23 mouse cellular contexts compared by ENCODE assay signal in the genomic region with DNA sequence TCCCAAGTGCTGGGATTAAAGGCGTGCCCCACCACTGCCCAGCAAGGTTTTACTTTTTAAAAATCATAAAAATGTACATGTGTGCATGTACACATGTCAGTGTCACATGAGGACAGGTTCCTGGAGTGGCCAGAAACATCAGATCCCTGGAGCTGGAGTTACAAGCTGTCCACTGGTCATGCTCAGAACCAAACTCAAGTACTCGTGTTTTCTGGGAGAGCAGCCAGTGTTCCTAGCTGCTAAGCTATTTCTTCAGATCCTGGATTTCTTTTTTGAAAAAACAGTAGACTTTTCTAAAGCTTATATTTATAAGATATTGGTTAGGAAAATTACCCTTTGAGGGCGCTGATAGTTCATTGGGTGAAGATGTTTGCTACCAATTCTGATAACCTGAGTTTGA. TPM values are rescaled to one million over a fixed set of nuclear protein-coding genes. Genes with fewer than 3 reads are reported as not detected.
DNase-seq lines count a peak whose midpoint lies in the region; ATAC-seq and TF ChIP-seq lines count a peak whose summit lies in the region.
"Had no signal": no experiment of that assay in that cellular context is flagged by ENCODE, and none has a peak within 500 bp of the region (broad histone marks: within the 10 kb centered on the region; RNA-seq: fewer than 3 reads in every experiment).

No protein-coding gene starts in this region.

- 69% methylated on average over 3 of the region's 3 CpGs for whole genome bisulfite sequencing in liver, adult 2 months
- 86% methylated on average over 3 of the region's 3 CpGs for WGBS in liver, embryonic 11.5 days
- WGBS in liver, postnatal 0 days (ENCODE audit: insufficient replicate concordance), result 80% methylated on average over 3 of the region's 3 CpGs
- WGBS in midbrain, embryonic 11.5 days, result 94% methylated on average over 3 of the region's 3 CpGs
- WGBS in kidney, embryonic 14.5 days, result 90% methylated on average over 3 of the region's 3 CpGs

- TF ChIP-seq CTCF in liver, adult 2 months (IDR thresholded peaks at IDR 0.05; ENCODE audit: low read depth, low read length), result no peak
- TF ChIP-seq CTCF in liver, postnatal 0 days (IDR thresholded peaks at IDR 0.05; ENCODE audit: low read depth), result no peak

- no peak overlapping the region for H3K4me2 ChIP-seq in liver, embryonic 11.5 days
- H3K4me2 ChIP-seq in liver, postnatal 0 days (ENCODE audit: low read depth, low read length), result peak overlapping the region; percentile 81; the same call in 1 of the 2 replicates
- H3K4me2 ChIP-seq in midbrain, embryonic 11.5 days, result no peak overlapping the region
- H3K4me2 ChIP-seq in kidney, embryonic 14.5 days (replicated peaks; ENCODE audit: low read depth, low read length), result no peak overlapping the region

- no peaks in the 10 kb centered on the region for H3K9me3 ChIP-seq in liver, embryonic 11.5 days (ENCODE audit: control insufficient read depth, low read length)
- H3K9me3 ChIP-seq in liver, postnatal 0 days (ENCODE audit: low read length), result no peaks in the 10 kb centered on the region
- H3K9me3 ChIP-seq in midbrain, embryonic 11.5 days (ENCODE audit: control insufficient read depth, low read length), result no peaks in the 10 kb centered on the region
- no peaks in the 10 kb centered on the region for H3K9me3 ChIP-seq in kidney, embryonic 14.5 days (ENCODE audit: control insufficient read depth, low read length)
- H3K9me3 ChIP-seq: G1E had no signal

- H3K27me3 ChIP-seq in liver, adult 2 months (ENCODE audit: control insufficient read depth, insufficient read depth, low read length), result no peaks in the 10 kb centered on the region
- H3K27me3 ChIP-seq in liver, embryonic 11.5 days (replicated peaks; ENCODE audit: control insufficient read depth, insufficient read depth, low read length), result no peaks in the 10 kb centered on the region
- H3K27me3 ChIP-seq in liver, postnatal 0 days (ENCODE audit: insufficient read depth, low read length), result no peaks in the 10 kb centered on the region
- no peaks in the 10 kb centered on the region for H3K27me3 ChIP-seq in midbrain, embryonic 11.5 days (ENCODE audit: control insufficient read depth, insufficient read depth, low read length)
- no peaks in the 10 kb centered on the region for H3K27me3 ChIP-seq in kidney, embryonic 14.5 days (ENCODE audit: control insufficient read depth, insufficient read depth, low read length)

- no peak for TF ChIP-seq POLR2A in liver, adult 2 months (IDR thresholded peaks at IDR 0.05; ENCODE audit: extremely low read depth, insufficient read depth, low read length)

- H3K36me3 ChIP-seq in liver, adult 2 months (ENCODE audit: control insufficient read depth, insufficient read depth, low read length), result no peaks in the 10 kb centered on the region
- no peaks in the 10 kb centered on the region for H3K36me3 ChIP-seq in liver, embryonic 11.5 days (ENCODE audit: control insufficient read depth, insufficient read depth, low read length)
- H3K36me3 ChIP-seq in liver, postnatal 0 days (replicated peaks; ENCODE audit: insufficient read depth, low read length), result no peaks in the 10 kb centered on the region
- no peaks in the 10 kb centered on the region for H3K36me3 ChIP-seq in midbrain, embryonic 11.5 days (ENCODE audit: control insufficient read depth, insufficient read depth, low read length)
- H3K36me3 ChIP-seq in kidney, embryonic 14.5 days (ENCODE audit: control insufficient read depth, insufficient read depth, low read length), result no peaks in the 10 kb centered on the region

- peaks cover 1% of the 10 kb centered on the region; the same call in 1 of the 2 replicates for H3K4me1 ChIP-seq in liver, adult 2 months (ENCODE audit: control insufficient read depth, insufficient read depth, low read length)
- peaks cover 11% of the 10 kb centered on the region for H3K4me1 ChIP-seq in liver, embryonic 11.5 days (replicated peaks; ENCODE audit: control insufficient read depth, insufficient read depth, low read length)
- peaks cover 9% of the 10 kb centered on the region; the same call in 1 of the 2 replicates for H3K4me1 ChIP-seq in liver, postnatal 0 days (ENCODE audit: insufficient read depth)
- peaks cover 2% of the 10 kb centered on the region; the same call in 1 of the 2 replicates for H3K4me1 ChIP-seq in brown adipose tissue, adult 24 weeks (ENCODE audit: control insufficient read depth, insufficient read depth, insufficient read length, low read length)
- peaks cover 9% of the 10 kb centered on the region for H3K4me1 ChIP-seq in midbrain, embryonic 11.5 days (ENCODE audit: control insufficient read depth, insufficient read depth, low read length)
- peaks cover 10% of the 10 kb centered on the region for H3K4me1 ChIP-seq in kidney, embryonic 14.5 days (ENCODE audit: control insufficient read depth, insufficient read depth, low read length)

- no peaks in the 10 kb centered on the region for H3K79me2 ChIP-seq in liver, adult 2 months (ENCODE audit: control insufficient read depth, insufficient read depth, low read length)

- peak; percentile 70 for DNase-seq in liver, adult 2 months (ENCODE audit: extremely low read depth, low read depth, low spot score)
- no peak for DNase-seq in liver, embryonic 11.5 days (ENCODE audit: low spot score)
- no peak for DNase-seq in liver, postnatal 0 days
- DNase-seq in liver (no peak), adipocyte (ENCODE audit: low spot score) (peak; percentile 86)
- DNase-seq in midbrain, embryonic 11.5 days (ENCODE audit: low spot score, missing footprints), result no peak
- DNase-seq: adrenal gland, adult 2 months; adrenal gland, adult 8-10 months; adrenal gland, postnatal 10 days; adrenal gland, postnatal 14 days; adrenal gland, postnatal 25 days; adrenal gland, postnatal 36 days; B cell, adult 2 months; cerebellum, adult 11 months; cerebellum, adult 11-12 months; cerebellum, adult 18-20 months; cerebellum, adult 2 months had no signal

- TF ChIP-seq EP300 in liver, postnatal 0 days (IDR thresholded peaks at IDR 0.05; ENCODE audit: low read depth), result no peak

- 0 out of 2 replicates have a peak overlapping the region, but pooled peaks have one; percentile 10 for H3K4me3 ChIP-seq in liver, adult 2 months (ENCODE audit: insufficient read depth, low read depth, low read length)
- H3K4me3 ChIP-seq in liver, embryonic 11.5 days (ENCODE audit: low read depth, low read length), result no peak overlapping the region
- no peak overlapping the region for H3K4me3 ChIP-seq in liver, postnatal 0 days (ENCODE audit: low read depth, low read length)
- H3K4me3 ChIP-seq in brown adipose tissue, adult 24 weeks (ENCODE audit: insufficient read depth, low read depth, low read length), result no peak overlapping the region
- no peak overlapping the region for H3K4me3 ChIP-seq in midbrain, embryonic 11.5 days (ENCODE audit: low read depth, low read length)
- H3K4me3 ChIP-seq in kidney, embryonic 14.5 days (ENCODE audit: low read length), result no peak overlapping the region

- ATAC-seq in liver, embryonic 11.5 days (replicated peaks; ENCODE audit: low FRiP score), result no peak
- ATAC-seq in liver, postnatal 0 days, result no peak
- ATAC-seq in midbrain, embryonic 11.5 days (ENCODE audit: low FRiP score), result no peak
- ATAC-seq in kidney, embryonic 14.5 days (ENCODE audit: low FRiP score, low TSS enrichment), result no peak
- ATAC-seq: activated CD4-positive, CD25-positive, alpha-beta regulatory T cell, adult 4 months; CD4-positive, CD25-positive, alpha-beta regulatory T cell, adult 4 months; Patski had no signal

- no peak overlapping the region; the same call in 1 of the 2 replicates for H3K9ac ChIP-seq in liver, adult 2 months (ENCODE audit: low read depth, low read length)
- no peak overlapping the region for H3K9ac ChIP-seq in liver, embryonic 11.5 days (ENCODE audit: low read depth, low read length)
- no peak overlapping the region; the same call in 1 of the 2 replicates for H3K9ac ChIP-seq in liver, postnatal 0 days (replicated peaks)
- H3K9ac ChIP-seq in midbrain, embryonic 11.5 days (ENCODE audit: low read length), result no peak overlapping the region
- no peak overlapping the region for H3K9ac ChIP-seq in kidney, embryonic 14.5 days (ENCODE audit: low read depth, low read length)

- H3K27ac ChIP-seq in liver, adult 2 months (replicated peaks; ENCODE audit: insufficient read depth, low read depth, low read length), result peak overlapping the region; percentile 97
- H3K27ac ChIP-seq in liver, embryonic 11.5 days (ENCODE audit: low read depth, low read length), result no peak overlapping the region
- peak overlapping the region; percentile 64; the same call in 1 of the 2 replicates for H3K27ac ChIP-seq in liver, postnatal 0 days (ENCODE audit: low read depth)
- peak overlapping the region; percentile 47; the same call in 1 of the 2 replicates for H3K27ac ChIP-seq in brown adipose tissue, adult 24 weeks (replicated peaks; ENCODE audit: low read depth, low read length)
- H3K27ac ChIP-seq in midbrain, embryonic 11.5 days (ENCODE audit: low read depth, low read length), result no peak overlapping the region
- H3K27ac ChIP-seq in kidney, embryonic 14.5 days (ENCODE audit: low read depth, low read length), result no peak overlapping the region

RNA-seq across cellular contexts. Expression of gene Hsd17b12, which starts 18.6 kb away (rescaled TPM):
- 120 and 144 TPM in 2 replicates for total RNA-seq in liver, adult 2 months (2014; rRNA removed)
- 49.7 and 68.5 TPM in 2 replicates for polyA plus RNA-seq in liver, adult 2 months (2012; rRNA removed)
- 98.4 and 106 TPM in 2 replicates for polyA plus RNA-seq in liver, embryonic 11.5 days (2014; fragmentation: Nextera tagmentation; extraction: Ambion mirVana)
- 61.8 and 70.1 TPM in 2 replicates for polyA plus RNA-seq in liver, postnatal 0 days (2015; fragmentation: Nextera tagmentation; extraction: Ambion mirVana)
- 393 and 417 TPM in 2 replicates for polyA plus RNA-seq in brown adipose tissue, adult 24 weeks (2012; ENCODE audit: insufficient read depth, insufficient read length, missing spikeins)
- 131 and 141 TPM in 2 replicates for polyA plus RNA-seq in midbrain, embryonic 11.5 days (2014; fragmentation: Nextera tagmentation; extraction: Ambion mirVana)
- polyA plus RNA-seq in kidney, embryonic 14.5 days (2014; fragmentation: Nextera tagmentation; extraction: Ambion mirVana), result 124 and 136 TPM in 2 replicates

Comparison
In these comparisons a context has a peak if more than half of its experiments do, and no peak if none do; other contexts are left out.
1. DNase-seq: peak in liver, adult 2 months (single experiment) and adipocyte (single experiment); none in liver, embryonic 11.5 days (single experiment), liver, postnatal 0 days (single experiment), liver (single experiment) and midbrain, embryonic 11.5 days (single experiment).
2. H3K27ac ChIP-seq: peak in liver, adult 2 months (single experiment), liver, postnatal 0 days (single experiment) and brown adipose tissue, adult 24 weeks (single experiment); none in liver, embryonic 11.5 days (single experiment), midbrain, embryonic 11.5 days (single experiment) and kidney, embryonic 14.5 days (single experiment).